Mouse (Mus musculus): ENCODE results near the gene Olfr1391. TPM values are rescaled to one million over a fixed set of nuclear protein-coding genes. Genes with fewer than 3 reads are reported as not detected.
"Not testable (repeated sequence)": the region's sequence is repeated elsewhere in the genome, so short reads cannot be mapped to it uniquely, and the experiment has no call there.

The Olfr1391 gene
- not detected for total RNA-seq (2021)
- long read RNA-seq, experiment 1: 0 reads
- long read RNA-seq, experiment 2: 0 reads

- Histone ChIP-seq H3K4me3 (no peak within 1 kb of the TSS), H3K27ac (no peak within 1 kb of the TSS)
- intact Hi-C loops (cut with DNase I): no loop called here
- no peak for DNase-seq (ENCODE audit: extremely low spot score in 1 of 2, low spot score in 2 of 2)
- TF ChIP-seq CTCF (IDR thresholded peaks at IDR 0.05): no peak
Observed at GRCm38 (mm10) chr11:49322442-49322841, at the start of gene Olfr1391. Olfr1391 (plus strand) TSS chr11:49322742.

- Histone ChIP-seq H3K27ac (no peak overlapping the region), H3K4me3 (no peak overlapping the region)
- no peak for TF ChIP-seq CTCF (IDR thresholded peaks at IDR 0.05)
- intact Hi-C loops (cut with DNase I): loop anchor here (5.0 to 10.0 kb wide), 2 partner anchors 172 to 261 kb away; no protein-coding TSS in a partner anchor
- DNase-seq (ENCODE audit: extremely low spot score in 1 of 2, low spot score in 2 of 2): no peak
Observed at GRCm38 (mm10) chr11:49273834-49274519, 48.6 kb upstream of the Olfr1391 start.

GRCm38 (mm10) chr11:49278222-49278621, 44.3 kb upstream of the Olfr1391 start, which contains the start of gene Olfr1393:
Olfr1393 (plus strand) TSS chr11:49278304.
- no peak for TF ChIP-seq CTCF (IDR thresholded peaks at IDR 0.05)
- intact Hi-C loops (cut with DNase I): loop anchor here (10.0 kb wide), 1 partner anchor 257 kb away; no protein-coding TSS in a partner anchor
- no peak for DNase-seq (ENCODE audit: extremely low spot score in 1 of 2, low spot score in 2 of 2)
- no peak within 1 kb of the TSS for H3K27ac ChIP-seq
- no peak within 1 kb of the TSS for H3K4me3 ChIP-seq

GRCm38 (mm10) chr11:49284982-49285381, 37.6 kb upstream of the Olfr1391 start, which contains the start of gene Olfr1392:
Olfr1392 (plus strand) TSS chr11:49285282.
- H3K27ac ChIP-seq; H3K4me3 ChIP-seq; DNase-seq (ENCODE audit: extremely low spot score in 1 of 2, low spot score in 2 of 2); intact Hi-C loops (cut with DNase I): not testable (repeated sequence)

- TF ChIP-seq CTCF (IDR thresholded peaks at IDR 0.05): no peak
- intact Hi-C loops (cut with DNase I): no loop called here
- DNase-seq (ENCODE audit: extremely low spot score in 1 of 2, low spot score in 2 of 2): no peak
Observed at GRCm38 (mm10) chr11:49287251-49287650, 35.3 kb upstream of the Olfr1391 start.

GRCm38 (mm10) chr11:49292777-49293176, 29.8 kb upstream of the Olfr1391 start:
- Histone ChIP-seq H3K27ac (no peak overlapping the region), H3K4me3 (no peak overlapping the region)
- TF ChIP-seq CTCF (IDR thresholded peaks at IDR 0.05): no peak
- peak; percentile 23 to 52 for DNase-seq (ENCODE audit: extremely low spot score in 1 of 2, low spot score in 2 of 2)
- intact Hi-C loops (cut with DNase I): loop anchor here (2.0 kb wide), 1 partner anchor 34 kb away; no protein-coding TSS in a partner anchor

More at GRCm38 (mm10) chr11:49287251-49287650, 35.3 kb upstream of the Olfr1391 start:
- no peak overlapping the region for H3K4me3 ChIP-seq
- H3K27ac ChIP-seq: peak overlapping the region; percentile 50; the same call in 1 of the 2 replicates

GRCm38 (mm10) chr11:49304441-49304840, 18.1 kb upstream of the Olfr1391 start, which contains the start of gene Olfr10:
Olfr10 (plus strand) TSS chr11:49304741.
- H3K27ac ChIP-seq: no peak within 1 kb of the TSS
- intact Hi-C loops (cut with DNase I): no loop called here
- H3K4me3 ChIP-seq: no peak within 1 kb of the TSS
- no peak for DNase-seq (ENCODE audit: extremely low spot score in 1 of 2, low spot score in 2 of 2)
- TF ChIP-seq CTCF (IDR thresholded peaks at IDR 0.05): no peak

- DNase-seq (ENCODE audit: extremely low spot score in 1 of 2, low spot score in 2 of 2); H3K4me3 ChIP-seq; intact Hi-C loops (cut with DNase I); H3K27ac ChIP-seq: not testable (repeated sequence)
Observed at GRCm38 (mm10) chr11:49308547-49308946, 14.0 kb upstream of the Olfr1391 start.

- no peak overlapping the region; the same call in 1 of the 2 replicates for H3K27ac ChIP-seq
- intact Hi-C loops (cut with DNase I): loop anchor here (2.0 kb wide), 1 partner anchor 34 kb away; no protein-coding TSS in a partner anchor
- TF ChIP-seq CTCF (IDR thresholded peaks at IDR 0.05): no peak
- DNase-seq (ENCODE audit: extremely low spot score in 1 of 2, low spot score in 2 of 2): peak in 1 of 2 experiments; percentile 20
- H3K4me3 ChIP-seq: no peak overlapping the region
Observed at GRCm38 (mm10) chr11:49326726-49327125, 4.2 kb downstream of the Olfr1391 start.

GRCm38 (mm10) chr11:49329686-49330085, 7.1 kb downstream of the Olfr1391 start:
- DNase-seq (ENCODE audit: extremely low spot score in 1 of 2, low spot score in 2 of 2): no peak
- no peak overlapping the region; the same call in 1 of the 2 replicates for H3K27ac ChIP-seq
- no peak overlapping the region for H3K4me3 ChIP-seq
- no peak for TF ChIP-seq CTCF (IDR thresholded peaks at IDR 0.05)
- intact Hi-C loops (cut with DNase I): no loop called here

- no peak within 1 kb of the TSS for H3K4me3 ChIP-seq
- no peak for DNase-seq (ENCODE audit: extremely low spot score in 1 of 2, low spot score in 2 of 2)
- no peak for TF ChIP-seq CTCF (IDR thresholded peaks at IDR 0.05)
- intact Hi-C loops (cut with DNase I): loop anchor here (5.0 kb wide), 1 partner anchor 47 kb away; no protein-coding TSS in a partner anchor
- no peak within 1 kb of the TSS for H3K27ac ChIP-seq
Observed at GRCm38 (mm10) chr11:49334888-49335287, 12.3 kb downstream of the Olfr1391 start, which contains the start of gene Olfr1390. Olfr1390 (plus strand) TSS chr11:49335188.

- no peak for DNase-seq (ENCODE audit: extremely low spot score in 1 of 2, low spot score in 2 of 2)
- intact Hi-C loops (cut with DNase I): loop anchor here (5.0 kb wide), 1 partner anchor 45 kb away; no protein-coding TSS in a partner anchor
- Histone ChIP-seq H3K4me3 (no peak overlapping the region), H3K27ac (no peak overlapping the region)
- TF ChIP-seq CTCF (IDR thresholded peaks at IDR 0.05): no peak
Observed at GRCm38 (mm10) chr11:49337150-49337832, 14.7 kb downstream of the Olfr1391 start.

Other genes with a start within 250 kb of the Olfr1391 start
- gene Ifi47, start 246.2 kb upstream of the Olfr1391 start, total RNA-seq (2021): under 1 TPM; 0.45 to 0.68 TPM
- gene Olfr1396, start 207.9 kb upstream of the Olfr1391 start, total RNA-seq (2021): not detected
- not detected for gene Olfr1395, start 180.5 kb upstream of the Olfr1391 start, total RNA-seq (2021)
- not detected for gene Olfr1394, start 168.4 kb upstream of the Olfr1391 start, total RNA-seq (2021)
- not detected for gene Btnl9, start 135.6 kb upstream of the Olfr1391 start, total RNA-seq (2021)
- 10 to 100 TPM; 53.1 to 58.1 TPM for gene Zfp62, start 119.5 kb upstream of the Olfr1391 start, total RNA-seq (2021)
- gene Mgat1, start 78.6 kb upstream of the Olfr1391 start, total RNA-seq (2021): 10 to 100 TPM; 64.4 to 77.0 TPM
- gene Olfr1393, start 44.4 kb upstream of the Olfr1391 start, total RNA-seq (2021): under 1 TPM; 0.11 to 0.33 TPM
- not detected for gene Olfr1392, start 37.5 kb upstream of the Olfr1391 start, total RNA-seq (2021)
- gene Olfr10, start 18.0 kb upstream of the Olfr1391 start, total RNA-seq (2021): not detected
- not detected for gene Olfr1390, start 12.4 kb downstream of the Olfr1391 start, total RNA-seq (2021)
- not detected for gene Olfr1389, start 100.3 kb downstream of the Olfr1391 start, total RNA-seq (2021)
- gene Olfr1388, start 113.9 kb downstream of the Olfr1391 start, total RNA-seq (2021): under 1 TPM; 0.34 to 0.63 TPM
- gene Olfr1387, start 132.6 kb downstream of the Olfr1391 start, total RNA-seq (2021): not detected
- not detected for gene Olfr1386, start 142.3 kb downstream of the Olfr1391 start, total RNA-seq (2021)
- gene Olfr1385, start 166.3 kb downstream of the Olfr1391 start, total RNA-seq (2021): under 1 TPM in 1 of 2 experiments, not detected in 1; 0.14 TPM
- gene Olfr1384, start 184.0 kb downstream of the Olfr1391 start, total RNA-seq (2021): not detected
- not detected for gene Olfr1383, start 196.9 kb downstream of the Olfr1391 start, total RNA-seq (2021)
- not detected for gene Olfr1382, start 205.5 kb downstream of the Olfr1391 start, total RNA-seq (2021)
- gene Olfr1381, start 220.7 kb downstream of the Olfr1391 start, total RNA-seq (2021): not detected
- gene Olfr1380, start 234.1 kb downstream of the Olfr1391 start, total RNA-seq (2021): not detected

Data from left cerebral cortex, adult 2 months (tissue).